Mouse (Mus musculus) stomach, postnatal 0 days (tissue): ENCODE results near the gene Oasl2.

ENCODE experiments used
- CTCF ChIP-seq: IDR thresholded peaks from 2 replicates; pipeline ENCODE4 v1.5.1; 2016; ENCODE audit warnings: antibody characterized with exemption, low read depth, mild to moderate bottlenecking, moderate library complexity
- EP300 ChIP-seq: optimal IDR thresholded peaks from 2 replicates; pipeline ENCODE3; 2016; ENCODE audit warnings: antibody characterized with exemption

- no peak for TF ChIP-seq CTCF
- no peak for TF ChIP-seq EP300
Measured at GRCm38 (mm10) chr5:114851565-114852236, 45.0 kb upstream of the Oasl2 start.
